Mouse (Mus musculus) activated CD4-positive, CD25-positive, alpha-beta regulatory T cell, adult 4 months (primary cell): ENCODE data around the gene Eva1b. TPM values are rescaled to one million over a fixed set of nuclear protein-coding genes. Genes with fewer than 3 reads are reported as not detected.

ENCODE experiments used
- polyA plus RNA-seq, 2 experiments: library from polyadenylated mRNA; unstranded; fragments of 100-300 nt; shearing (Covaris generic); gene quantifications; one replicate each; pipeline ENCODE4 v1.2.1; 2017

Eva1b gene
- polyA plus RNA-seq, 2 experiments from 2014 or later, result 18.8 to 19.0 TPM

Other genes starting within 250 kb of the Eva1b start
- under 1 TPM; 0.24 to 0.38 TPM for gene Csf3r, start 123.2 kb upstream of the Eva1b start, polyA plus RNA-seq
- 10 to 100 TPM; 63.7 to 77.4 TPM for gene Mrps15, start 100.8 kb upstream of the Eva1b start, polyA plus RNA-seq
- gene Oscp1, start 89.2 kb upstream of the Eva1b start, polyA plus RNA-seq, result under 1 TPM; 0.47 to 0.69 TPM
- 10 to 100 TPM; 67.3 to 70.5 TPM for gene Lsm10, start 51.1 kb upstream of the Eva1b start, polyA plus RNA-seq
- gene Stk40, start 43.8 kb upstream of the Eva1b start, polyA plus RNA-seq, result 10 to 100 TPM; 15.5 to 20.4 TPM
- gene Sh3d21, start 15.7 kb downstream of the Eva1b start, polyA plus RNA-seq, result under 1 TPM in 1 of 2 experiments, not detected in 1; 0.92 TPM
- 100 to 1,000 TPM; 205 to 236 TPM for gene Thrap3, start 55.0 kb downstream of the Eva1b start, polyA plus RNA-seq
- 1 to 10 TPM; 6.7 to 7.4 TPM for gene Map7d1, start 108.6 kb downstream of the Eva1b start, polyA plus RNA-seq
- gene Trappc3, start 114.6 kb downstream of the Eva1b start, polyA plus RNA-seq, result 10 to 100 TPM; 57.1 to 80.8 TPM
- gene Col8a2, start 139.0 kb downstream of the Eva1b start, polyA plus RNA-seq, result not detected
- gene Adprhl2, start 174.0 kb downstream of the Eva1b start, polyA plus RNA-seq, result 10 to 100 TPM; 12.4 to 26.1 TPM
- gene Tekt2, start 177.9 kb downstream of the Eva1b start, polyA plus RNA-seq, result under 1 TPM in 1 of 2 experiments, not detected in 1; 0.33 TPM